Mouse (Mus musculus) cerebellum, postnatal 4 days (tissue): ENCODE data around the gene Rhoh.
A peak's percentile ranks its signal among the peaks of the same experiment; 100 is the strongest.

Experiments
- DNase-seq, 2 experiments: peaks; one replicate each; pipeline ENCODE4 v3.0.0; 2022; ENCODE audit warnings: low spot score in 2 of 2, mixed read lengths in 1 of 2

Gene Rhoh

GRCm38 (mm10) chr5:65861154-65861944 is at the start of gene Rhoh:
TSS of gene Rhoh (plus strand) at chr5:65861213.
- no peak for DNase-seq

GRCm38 (mm10) chr5:65823601-65824133 is 37.3 kb upstream of the Rhoh start:
- DNase-seq: peak in 1 of 2 experiments; percentile 36

GRCm38 (mm10) chr5:65826476-65826875 is 34.5 kb upstream of the Rhoh start:
- no peak for DNase-seq

GRCm38 (mm10) chr5:65827102-65827501 is 33.9 kb upstream of the Rhoh start:
- DNase-seq: no peak

GRCm38 (mm10) chr5:65828261-65828660 is 32.8 kb upstream of the Rhoh start:
- DNase-seq: no peak

- no peak for DNase-seq
Observed at GRCm38 (mm10) chr5:65829059-65829458, 32.0 kb upstream of the Rhoh start.

GRCm38 (mm10) chr5:65831917-65832618 is 28.9 kb upstream of the Rhoh start:
- DNase-seq: no peak

- DNase-seq: no peak
Observed at GRCm38 (mm10) chr5:65833092-65833491, 27.9 kb upstream of the Rhoh start.

- no peak for DNase-seq
Observed at GRCm38 (mm10) chr5:65833766-65834498, 27.1 kb upstream of the Rhoh start.

GRCm38 (mm10) chr5:65838053-65838452 is 23.0 kb upstream of the Rhoh start:
- DNase-seq: no peak

- DNase-seq: no peak
Observed at GRCm38 (mm10) chr5:65842947-65843346, 18.1 kb upstream of the Rhoh start.

GRCm38 (mm10) chr5:65846534-65846933 is 14.5 kb upstream of the Rhoh start:
- DNase-seq: no peak

- DNase-seq: no peak
Observed at GRCm38 (mm10) chr5:65846958-65847357, 14.1 kb upstream of the Rhoh start.

GRCm38 (mm10) chr5:65847656-65848055 is 13.4 kb upstream of the Rhoh start:
- no peak for DNase-seq

GRCm38 (mm10) chr5:65850765-65851164 is 10.2 kb upstream of the Rhoh start:
- DNase-seq: no peak

GRCm38 (mm10) chr5:65854786-65855191 is 6.2 kb upstream of the Rhoh start:
- DNase-seq: no peak

GRCm38 (mm10) chr5:65855571-65855970 is 5.4 kb upstream of the Rhoh start:
- DNase-seq: no peak

- DNase-seq: no peak
Observed at GRCm38 (mm10) chr5:65856591-65857411, 4.2 kb upstream of the Rhoh start.

GRCm38 (mm10) chr5:65857935-65858334 is 3.1 kb upstream of the Rhoh start:
- no peak for DNase-seq

GRCm38 (mm10) chr5:65858355-65858754 is 2.7 kb upstream of the Rhoh start:
- DNase-seq: no peak

- DNase-seq: no peak
Observed at GRCm38 (mm10) chr5:65858898-65859297, 2.1 kb upstream of the Rhoh start.
